Mouse (Mus musculus) gastrocnemius, postnatal 25 days (tissue): ENCODE results near the gene Nudt17. TPM values are rescaled to one million over a fixed set of nuclear protein-coding genes. Genes with fewer than 3 reads are reported as not detected.
"Not testable (repeated sequence)": the region's sequence is repeated elsewhere in the genome, so short reads cannot be mapped to it uniquely, and the experiment has no call there.

Experiments
- DNase-seq: peaks from one replicate; pipeline ENCODE4 v3.0.0; 2022
- long read RNA-seq, 2 experiments: library from polyadenylated mRNA; stranded (forward); transcript quantifications; one replicate each; pipeline ENCODE4 v2.0.0; 2021
- total RNA-seq, 2 experiments: library from RNA; stranded (reverse); gene quantifications; 1 replicate in 1 of 2; 2 replicates in 1 of 2; pipeline ENCODE4 v1.2.3; 2021

Nudt17 gene
- total RNA-seq: under 1 TPM; 0.56 to 0.67 TPM
- long read RNA-seq, experiment 1: 0 reads
- long read RNA-seq, experiment 2: 0 reads

- peak; percentile 68 for DNase-seq
Observed at GRCm38 (mm10) chr3:96707903-96708683, at the start of gene Nudt17. Gene Nudt17, minus strand, starts transcription at chr3:96708562.

GRCm38 (mm10) chr3:96757691-96758090 is 49.3 kb upstream of the Nudt17 start:
- DNase-seq: peak; percentile 67

GRCm38 (mm10) chr3:96755935-96756334 is 47.6 kb upstream of the Nudt17 start:
- DNase-seq: no peak

- no peak for DNase-seq
Observed at GRCm38 (mm10) chr3:96746829-96747228, 38.5 kb upstream of the Nudt17 start.

- no peak for DNase-seq
Observed at GRCm38 (mm10) chr3:96744348-96744747, 36.0 kb upstream of the Nudt17 start.

- DNase-seq: not testable (repeated sequence)
Observed at GRCm38 (mm10) chr3:96740279-96740678, 31.9 kb upstream of the Nudt17 start.

- no peak for DNase-seq
Observed at GRCm38 (mm10) chr3:96737995-96738394, 29.6 kb upstream of the Nudt17 start.

GRCm38 (mm10) chr3:96737013-96737740 is 28.8 kb upstream of the Nudt17 start:
- DNase-seq: no peak

GRCm38 (mm10) chr3:96735200-96735599 is 26.8 kb upstream of the Nudt17 start:
- DNase-seq: no peak

GRCm38 (mm10) chr3:96733984-96734383 is 25.6 kb upstream of the Nudt17 start:
- no peak for DNase-seq

GRCm38 (mm10) chr3:96730785-96731184 is 22.4 kb upstream of the Nudt17 start:
- no peak for DNase-seq

- no peak for DNase-seq
Observed at GRCm38 (mm10) chr3:96729403-96729784, 21.0 kb upstream of the Nudt17 start.

- no peak for DNase-seq
Observed at GRCm38 (mm10) chr3:96728634-96729402, 20.5 kb upstream of the Nudt17 start.

- no peak for DNase-seq
Observed at GRCm38 (mm10) chr3:96727828-96728633, 19.7 kb upstream of the Nudt17 start.

GRCm38 (mm10) chr3:96727343-96727827 is 19.0 kb upstream of the Nudt17 start, which contains the start of the genes Polr3c and Rnf115:
Gene Polr3c, minus strand, starts transcription at chr3:96727628.
Gene Rnf115, plus strand, starts transcription at chr3:96727664.
- peak; percentile 98 for DNase-seq

GRCm38 (mm10) chr3:96719173-96719572 is 10.8 kb upstream of the Nudt17 start:
- DNase-seq: no peak

GRCm38 (mm10) chr3:96715854-96716253 is 7.5 kb upstream of the Nudt17 start:
- DNase-seq: no peak

GRCm38 (mm10) chr3:96714286-96714685 is 5.9 kb upstream of the Nudt17 start:
- no peak for DNase-seq

GRCm38 (mm10) chr3:96708684-96709064 is 312 bp upstream of the Nudt17 start:
- DNase-seq: no peak

- DNase-seq: no peak
Observed at GRCm38 (mm10) chr3:96706984-96707383, 1.4 kb downstream of the Nudt17 start.

GRCm38 (mm10) chr3:96706217-96706616 is 2.1 kb downstream of the Nudt17 start:
- DNase-seq: no peak
